Mouse (Mus musculus) CH12.LX (cell line): ENCODE data around the gene Ccdc110.

Experiments used
- CHD1 ChIP-seq: IDR thresholded peaks from 2 replicates; pipeline ENCODE4 v1.6.1; 2012; ENCODE audit warnings: low read depth, low read length, improper control_type of control experiment, inconsistent platforms
- CTCF ChIP-seq, 2 experiments: IDR thresholded peaks in 1 of 2; conservative IDR thresholded peaks in 1 of 2; 2 replicates each; pipeline ENCODE4 v1.5.1; 2011 to 2012; ENCODE audit warnings: low read depth in 2 of 2, low read length in 2 of 2, improper control_type of control experiment in 1 of 2, inconsistent platforms in 1 of 2, mild to moderate bottlenecking in 1 of 2, moderate library complexity in 1 of 2
- E2F4 ChIP-seq: IDR thresholded peaks from 2 replicates; pipeline ENCODE4 v1.6.1; 2011; ENCODE audit warnings: low read depth, low read length, improper control_type of control experiment; ENCODE audit not compliant: insufficient replicate concordance
- ELF1 ChIP-seq: IDR thresholded peaks from 2 replicates; pipeline ENCODE4 v1.6.1; 2014; ENCODE audit warnings: low read depth, mild to moderate bottlenecking, inconsistent platforms, low read length, improper control_type of control experiment
- EP300 ChIP-seq: IDR thresholded peaks from 2 replicates; pipeline ENCODE4 v1.6.1; 2011; ENCODE audit warnings: low read length, improper control_type of control experiment
- IRF4 ChIP-seq: IDR thresholded peaks from 2 replicates; pipeline ENCODE4 v1.6.1; 2014; ENCODE audit warnings: low read depth, mild to moderate bottlenecking, inconsistent platforms, low read length, improper control_type of control experiment
- KAT2A ChIP-seq: IDR thresholded peaks from 2 replicates; pipeline ENCODE4 v1.6.1; 2012; ENCODE audit warnings: low read length, improper control_type of control experiment, inconsistent platforms; ENCODE audit not compliant: insufficient replicate concordance
- POLR2A ChIP-seq: IDR thresholded peaks from 2 replicates; pipeline ENCODE4 v1.6.1; 2011; ENCODE audit warnings: low read depth, mild to moderate bottlenecking, improper control_type of control experiment, low read length
- RAD21 ChIP-seq: IDR thresholded peaks from 2 replicates; pipeline ENCODE4 v1.6.1; 2011; ENCODE audit warnings: low read depth, mild to moderate bottlenecking, low read length, improper control_type of control experiment, moderate library complexity
- SIN3A ChIP-seq: IDR thresholded peaks from 2 replicates; pipeline ENCODE4 v1.6.1; 2012; ENCODE audit warnings: low read length, improper control_type of control experiment, inconsistent platforms
- ZKSCAN1 ChIP-seq: IDR thresholded peaks from 2 replicates; pipeline ENCODE4 v1.6.1; 2012; ENCODE audit warnings: low read depth, inconsistent platforms, low read length, improper control_type of control experiment, borderline replicate concordance
- ZNF384 ChIP-seq: IDR thresholded peaks from 2 replicates; pipeline ENCODE4 v1.6.1; 2012; ENCODE audit warnings: low read depth, low read length, improper control_type of control experiment, inconsistent platforms

DNA sequence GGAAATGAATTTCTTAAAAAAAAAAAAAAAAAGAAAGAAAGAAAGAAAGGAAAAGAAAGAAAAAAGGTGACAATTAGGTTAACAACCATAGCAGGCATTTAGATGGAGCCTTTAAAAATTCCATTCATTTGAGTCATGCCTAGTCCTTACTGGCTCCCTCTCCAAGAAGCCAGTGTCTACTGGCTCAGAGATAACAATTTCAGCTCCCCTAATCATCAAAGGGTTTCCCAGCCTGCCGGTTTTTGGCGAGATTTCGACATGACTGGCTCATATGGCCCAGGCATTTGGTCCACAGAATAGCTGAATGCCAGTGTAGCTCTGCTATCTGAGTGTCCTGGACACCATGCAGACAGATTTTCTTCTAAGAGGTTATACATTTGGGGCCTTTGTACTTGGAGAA is 30.8 kb upstream of the Ccdc110 start:
- TF ChIP-seq CHD1 (no peak), POLR2A (no peak), CTCF (conservative IDR thresholded peaks at IDR 0.05 in 1 of 2, IDR thresholded peaks at IDR 0.05 in 1 of 2; ENCODE audit: low read depth in 2 of 2, low read length in 2 of 2) (no peak), E2F4 (no peak), SIN3A (no peak), IRF4 (no peak), ELF1 (no peak), ZNF384 (no peak), ZKSCAN1 (no peak), EP300 (no peak), RAD21 (no peak), KAT2A (no peak)
